Mouse (Mus musculus): Measurements from ENCODE around the gene Zfp628.
"Not testable (repeated sequence)": the region's sequence is repeated elsewhere in the genome, so short reads cannot be mapped to it uniquely, and the experiment has no call there.

Gene Zfp628

GRCm38 (mm10) chr7:4915007-4915665 lies at the start of gene Zfp628:
Gene Zfp628 (plus strand): TSS chr7:4915217.
- peak; percentile 73 for DNase-seq (ENCODE audit: extremely low read depth, low read depth)

GRCm38 (mm10) chr7:4865579-4866493 lies 49.2 kb upstream of the Zfp628 start:
- peak; percentile 97 for DNase-seq (ENCODE audit: extremely low read depth, low read depth)

GRCm38 (mm10) chr7:4866631-4867180 lies 48.3 kb upstream of the Zfp628 start:
- no peak for DNase-seq (ENCODE audit: extremely low read depth, low read depth)

- DNase-seq (ENCODE audit: extremely low read depth, low read depth), result no peak
Observed at GRCm38 (mm10) chr7:4870133-4870532, 44.9 kb upstream of the Zfp628 start, which contains the start of gene Isoc2b. Gene Isoc2b (minus strand): TSS chr7:4870258.

- DNase-seq (ENCODE audit: extremely low read depth, low read depth), result peak; percentile 90
Observed at GRCm38 (mm10) chr7:4876753-4877221, 38.2 kb upstream of the Zfp628 start, which contains the start of gene Isoc2a. Gene Isoc2a (plus strand): TSS chr7:4877153.

GRCm38 (mm10) chr7:4877226-4877625 lies 37.8 kb upstream of the Zfp628 start:
- DNase-seq (ENCODE audit: extremely low read depth, low read depth), result no peak

- DNase-seq (ENCODE audit: extremely low read depth, low read depth), result no peak
Observed at GRCm38 (mm10) chr7:4878186-4878585, 36.8 kb upstream of the Zfp628 start.

- DNase-seq (ENCODE audit: extremely low read depth, low read depth), result not testable (repeated sequence)
Observed at GRCm38 (mm10) chr7:4879036-4879435, 36.0 kb upstream of the Zfp628 start.

- no peak for DNase-seq (ENCODE audit: extremely low read depth, low read depth)
Observed at GRCm38 (mm10) chr7:4886680-4887079, 28.3 kb upstream of the Zfp628 start.

GRCm38 (mm10) chr7:4895186-4895585 lies 19.8 kb upstream of the Zfp628 start:
- DNase-seq (ENCODE audit: extremely low read depth, low read depth), result no peak

GRCm38 (mm10) chr7:4898851-4899648 lies 16.0 kb upstream of the Zfp628 start:
- DNase-seq (ENCODE audit: extremely low read depth, low read depth), result no peak

GRCm38 (mm10) chr7:4899649-4900522 lies 15.1 kb upstream of the Zfp628 start:
- DNase-seq (ENCODE audit: extremely low read depth, low read depth), result no peak

- DNase-seq (ENCODE audit: extremely low read depth, low read depth), result no peak
Observed at GRCm38 (mm10) chr7:4900523-4900851, 14.5 kb upstream of the Zfp628 start.

GRCm38 (mm10) chr7:4901171-4901570 lies 13.8 kb upstream of the Zfp628 start:
- DNase-seq (ENCODE audit: extremely low read depth, low read depth), result no peak

- no peak for DNase-seq (ENCODE audit: extremely low read depth, low read depth)
Observed at GRCm38 (mm10) chr7:4902404-4902803, 12.6 kb upstream of the Zfp628 start.

GRCm38 (mm10) chr7:4906466-4906950 lies 8.5 kb upstream of the Zfp628 start, which contains the start of gene Gm36210:
Gene Gm36210 (minus strand): TSS chr7:4906516.
- no peak for DNase-seq (ENCODE audit: extremely low read depth, low read depth)

GRCm38 (mm10) chr7:4911561-4911960 lies 3.5 kb upstream of the Zfp628 start:
- DNase-seq (ENCODE audit: extremely low read depth, low read depth), result no peak

GRCm38 (mm10) chr7:4912248-4912647 lies 2.8 kb upstream of the Zfp628 start:
- no peak for DNase-seq (ENCODE audit: extremely low read depth, low read depth)

- DNase-seq (ENCODE audit: extremely low read depth, low read depth), result peak; percentile 50
Observed at GRCm38 (mm10) chr7:4915669-4916416, 826 bp downstream of the Zfp628 start.
